Mouse (Mus musculus) C2C12 (cell line): ENCODE data around the gene Fam71f2.

Source experiments
- CEBPB ChIP-seq: IDR thresholded peaks from one replicate; pipeline ENCODE4 v1.6.1; 2011; ENCODE audit warnings: low read depth, mild to moderate bottlenecking, control low read depth, moderate library complexity
- CTCF ChIP-seq: IDR thresholded peaks from one replicate; pipeline ENCODE4 v1.5.1; 2011; ENCODE audit not compliant: control insufficient read depth, insufficient read depth, insufficient read length
- FOSL1 ChIP-seq: IDR thresholded peaks from one replicate; pipeline ENCODE4 v1.8.0; 2011; ENCODE audit warnings: mild to moderate bottlenecking, low read length; ENCODE audit not compliant: poor library complexity, insufficient read depth, severe bottlenecking
- MAX ChIP-seq: IDR thresholded peaks from one replicate; pipeline ENCODE4 v1.6.1; 2011; ENCODE audit warnings: mild to moderate bottlenecking, control low read depth
- MYOD1 ChIP-seq: IDR thresholded peaks from one replicate; pipeline ENCODE4 v1.6.1; 2011; ENCODE audit warnings: low read depth; ENCODE audit not compliant: control insufficient read depth, insufficient read length
- MYOG ChIP-seq: IDR thresholded peaks from one replicate; pipeline ENCODE4 v1.6.1; 2011; ENCODE audit not compliant: control insufficient read depth, insufficient read length; ENCODE audit errors: extremely low read depth
- USF1 ChIP-seq: IDR thresholded peaks from one replicate; pipeline ENCODE4 v1.6.1; 2011; ENCODE audit warnings: low read depth, mild to moderate bottlenecking, control low read depth, moderate library complexity

- no peak for TF ChIP-seq CTCF
- no peak for TF ChIP-seq USF1
- TF ChIP-seq MYOD1, result no peak
- TF ChIP-seq MAX, result no peak
- TF ChIP-seq FOSL1, result no peak
- no peak for TF ChIP-seq CEBPB
- no peak for TF ChIP-seq MYOG
Observed at GRCm38 (mm10) chr6:29287481-29287880, 8.1 kb downstream of the Fam71f2 start.
